Mouse (Mus musculus): ENCODE results near the gene Gm4131. TPM values are rescaled to one million over a fixed set of nuclear protein-coding genes. Genes with fewer than 3 reads are reported as not detected.

The Gm4131 gene
- polyA plus RNA-seq, 1 experiment from 2014 or later, result not detected

GRCm38 (mm10) chr14:62422265-62422664, 144.5 kb downstream of the Gm4131 start:
- H3K4me3 ChIP-seq (ENCODE audit: low read depth, low read length), result no peak overlapping the region
- no peak overlapping the region for H3K9ac ChIP-seq (ENCODE audit: low read length)
- H3K4me1 ChIP-seq (replicated peaks; ENCODE audit: control insufficient read depth, insufficient read depth, low read length), result no peaks in the 10 kb centered on the region
- no peak overlapping the region for H3K27ac ChIP-seq (ENCODE audit: low read depth)
- no peaks in the 10 kb centered on the region for H3K36me3 ChIP-seq (ENCODE audit: control insufficient read depth, insufficient read depth, low read length)
- 72% methylated on average over 4 of the region's 4 CpGs for WGBS
- ATAC-seq (replicated peaks; ENCODE audit: low FRiP score, low TSS enrichment, low read depth) (no peak), DNase-seq (ENCODE audit: low spot score) (no peak)
- no peaks in the 10 kb centered on the region for H3K27me3 ChIP-seq (replicated peaks; ENCODE audit: control insufficient read depth, insufficient read depth, low read length)
- H3K4me2 ChIP-seq (ENCODE audit: low read length), result no peak overlapping the region
- H3K9me3 ChIP-seq (ENCODE audit: control insufficient read depth, low read length), result no peaks in the 10 kb centered on the region

GRCm38 (mm10) chr14:62417501-62417900, 149.2 kb downstream of the Gm4131 start:
- DNase-seq (ENCODE audit: low spot score) (no peak), ATAC-seq (replicated peaks; ENCODE audit: low FRiP score, low TSS enrichment, low read depth) (no peak)
- Histone ChIP-seq H3K4me2 (ENCODE audit: low read length) (no peak overlapping the region), H3K4me1 (replicated peaks; ENCODE audit: control insufficient read depth, insufficient read depth, low read length) (no peaks in the 10 kb centered on the region), H3K9ac (ENCODE audit: low read length) (no peak overlapping the region), H3K4me3 (ENCODE audit: low read depth, low read length) (no peak overlapping the region), H3K9me3 (ENCODE audit: control insufficient read depth, low read length) (no peaks in the 10 kb centered on the region), H3K27ac (ENCODE audit: low read depth) (no peak overlapping the region), H3K27me3 (replicated peaks; ENCODE audit: control insufficient read depth, insufficient read depth, low read length) (no peaks in the 10 kb centered on the region), H3K36me3 (ENCODE audit: control insufficient read depth, insufficient read depth, low read length) (no peaks in the 10 kb centered on the region)
- WGBS, result 87% methylated on average over 3 of the region's 3 CpGs

GRCm38 (mm10) chr14:62416742-62417134, 150.0 kb downstream of the Gm4131 start:
- DNase-seq (ENCODE audit: low spot score) (no peak), ATAC-seq (replicated peaks; ENCODE audit: low FRiP score, low TSS enrichment, low read depth) (no peak)
- Histone ChIP-seq H3K36me3 (ENCODE audit: control insufficient read depth, insufficient read depth, low read length) (no peaks in the 10 kb centered on the region), H3K27ac (ENCODE audit: low read depth) (no peak overlapping the region), H3K4me1 (replicated peaks; ENCODE audit: control insufficient read depth, insufficient read depth, low read length) (no peaks in the 10 kb centered on the region), H3K9me3 (ENCODE audit: control insufficient read depth, low read length) (no peaks in the 10 kb centered on the region), H3K4me3 (ENCODE audit: low read depth, low read length) (no peak overlapping the region), H3K27me3 (replicated peaks; ENCODE audit: control insufficient read depth, insufficient read depth, low read length) (no peaks in the 10 kb centered on the region), H3K4me2 (ENCODE audit: low read length) (no peak overlapping the region), H3K9ac (ENCODE audit: low read length) (no peak overlapping the region)
- WGBS, result 38% methylated on average over 1 of the region's 1 CpGs

- Histone ChIP-seq H3K4me3 (ENCODE audit: low read depth, low read length) (no peak overlapping the region), H3K9ac (ENCODE audit: low read length) (no peak overlapping the region), H3K27ac (ENCODE audit: low read depth) (no peak overlapping the region), H3K9me3 (ENCODE audit: control insufficient read depth, low read length) (no peaks in the 10 kb centered on the region), H3K4me1 (replicated peaks; ENCODE audit: control insufficient read depth, insufficient read depth, low read length) (no peaks in the 10 kb centered on the region), H3K4me2 (ENCODE audit: low read length) (no peak overlapping the region), H3K27me3 (replicated peaks; ENCODE audit: control insufficient read depth, insufficient read depth, low read length) (no peaks in the 10 kb centered on the region), H3K36me3 (ENCODE audit: control insufficient read depth, insufficient read depth, low read length) (no peaks in the 10 kb centered on the region)
- ATAC-seq (replicated peaks; ENCODE audit: low FRiP score, low TSS enrichment, low read depth) (no peak), DNase-seq (ENCODE audit: low spot score) (no peak)
- 69% methylated on average over 7 of the region's 7 CpGs for WGBS
Measured at GRCm38 (mm10) chr14:62416007-62416741, 150.5 kb downstream of the Gm4131 start.

Other genes with a start within 250 kb of the Gm4131 start
- gene Gucy1b2, start 110.6 kb downstream of the Gm4131 start, polyA plus RNA-seq (2014; fragmentation: Nextera tagmentation; extraction: Ambion mirVana), result not detected in 2 replicates
- gene Fam124a, start 11.2 kb downstream of the Gm4131 start, polyA plus RNA-seq (2014; fragmentation: Nextera tagmentation; extraction: Ambion mirVana), result 3.3 and 4.0 TPM in 2 replicates
- 0.17 TPM in 1 of 2 replicates, not detected in the other for gene Serpine3, start 96.7 kb upstream of the Gm4131 start, polyA plus RNA-seq (2014; fragmentation: Nextera tagmentation; extraction: Ambion mirVana)
- 31.8 and 34.4 TPM in 2 replicates for gene Ints6, start 194.2 kb upstream of the Gm4131 start, polyA plus RNA-seq (2014; fragmentation: Nextera tagmentation; extraction: Ambion mirVana)

Data from intestine, embryonic 14.5 days (tissue).